Mouse (Mus musculus): Measurements from ENCODE around the gene Gm8922.
"Not testable (repeated sequence)": the region's sequence is repeated elsewhere in the genome, so short reads cannot be mapped to it uniquely, and the experiment has no call there.

Gene Gm8922

GRCm38 (mm10) chr5:11681659-11682058 lies at the start of gene Gm8922:
Gm8922 (plus strand) TSS chr5:11681959.
- DNase-seq (ENCODE audit: low spot score), result not testable (repeated sequence)
